Mouse (Mus musculus) neural tube, embryonic 10.5 days (tissue): ENCODE data around the gene Kazn.

Source experiments
- DNase-seq: peaks from one replicate; pipeline ENCODE4 v3.0.0-alpha.2; 2017; ENCODE audit warnings: low spot score; ENCODE audit errors: extremely low spot score

Kazn gene

DNA sequence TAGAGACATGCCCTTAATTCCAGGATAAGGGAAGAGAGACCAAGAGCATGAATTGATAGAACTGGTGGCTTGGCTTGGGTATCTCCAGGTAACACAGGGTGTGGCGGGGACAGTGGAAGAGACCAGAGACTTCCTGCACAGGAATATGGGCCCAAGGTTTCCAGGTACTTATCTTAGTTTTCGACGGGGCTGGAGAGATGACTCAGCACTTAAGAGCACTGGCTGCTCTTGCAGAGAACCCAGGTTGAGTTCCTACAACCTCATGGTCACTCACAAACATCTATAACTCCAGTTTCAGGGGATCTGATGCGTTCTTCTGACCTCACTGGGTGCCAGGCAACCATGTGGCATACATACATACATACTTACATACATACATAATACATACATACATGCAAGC, 3.0 kb upstream of the Kazn start:
- DNase-seq, result no peak

DNA sequence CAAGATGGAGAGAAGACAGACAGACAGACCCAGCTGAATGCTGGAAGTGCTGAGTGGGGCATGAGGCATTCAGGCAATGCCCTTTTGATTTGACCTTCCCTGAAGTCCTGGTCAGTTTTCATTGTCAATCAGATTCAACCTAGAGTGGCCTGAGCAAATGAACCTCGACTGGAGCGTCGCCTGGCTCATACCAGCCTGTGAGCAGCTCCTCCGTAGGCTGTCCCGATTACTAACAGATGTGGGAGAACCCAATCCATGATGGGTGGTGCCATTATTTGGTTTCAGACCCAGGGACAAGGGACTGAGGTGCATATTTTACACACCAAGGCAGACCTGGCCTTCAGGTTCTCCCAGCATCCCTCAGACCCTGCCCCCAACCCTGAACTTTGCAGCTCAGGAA, 1.7 kb upstream of the Kazn start:
- no peak for DNase-seq

DNA sequence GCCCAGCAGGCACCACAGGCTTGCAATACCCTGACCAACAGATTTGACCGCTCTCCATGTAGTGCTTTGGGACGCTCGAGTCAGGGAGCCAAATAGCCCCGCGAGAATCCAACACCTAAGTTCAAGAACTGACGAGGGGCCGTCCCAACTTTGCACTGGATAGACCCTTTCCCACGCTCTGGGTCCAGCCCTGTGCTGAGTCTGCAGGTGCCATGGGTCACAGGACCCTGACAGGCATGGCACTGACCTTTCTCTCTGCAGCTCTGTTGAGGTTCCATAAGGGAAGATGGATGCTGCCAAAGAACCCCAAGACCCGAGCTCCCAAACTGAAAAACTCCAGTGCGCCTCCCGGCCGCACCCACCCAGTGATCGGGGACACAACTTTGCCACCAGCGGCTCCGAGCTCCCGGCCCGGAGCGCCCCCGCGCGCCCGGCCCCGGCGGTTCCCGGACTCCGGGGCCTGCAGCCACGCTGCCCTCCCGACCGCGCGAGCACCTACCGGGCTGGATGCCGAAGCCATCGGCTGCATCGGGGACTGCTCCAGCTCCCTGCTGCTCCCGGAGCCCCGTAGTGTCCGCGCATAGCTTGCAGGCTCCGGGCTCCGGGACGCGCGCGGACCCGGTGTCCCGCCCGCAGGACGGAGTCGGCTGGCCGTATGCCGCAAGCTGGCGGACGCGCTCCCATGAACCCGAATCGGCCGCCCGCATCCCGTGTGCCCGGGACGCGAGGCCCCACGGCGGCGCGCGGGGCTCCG, 538 bp downstream of the Kazn start:
- DNase-seq, result peak; percentile 73

GRCm38 (mm10) chr4:142238041-142238440, 1.2 kb downstream of the Kazn start:
- no peak for DNase-seq

GRCm38 (mm10) chr4:142236681-142237080, 2.5 kb downstream of the Kazn start:
- no peak for DNase-seq

- no peak for DNase-seq
These were observed 3.8 kb downstream of the Kazn start for GRCm38 (mm10) chr4:142235426-142235825.

DNA sequence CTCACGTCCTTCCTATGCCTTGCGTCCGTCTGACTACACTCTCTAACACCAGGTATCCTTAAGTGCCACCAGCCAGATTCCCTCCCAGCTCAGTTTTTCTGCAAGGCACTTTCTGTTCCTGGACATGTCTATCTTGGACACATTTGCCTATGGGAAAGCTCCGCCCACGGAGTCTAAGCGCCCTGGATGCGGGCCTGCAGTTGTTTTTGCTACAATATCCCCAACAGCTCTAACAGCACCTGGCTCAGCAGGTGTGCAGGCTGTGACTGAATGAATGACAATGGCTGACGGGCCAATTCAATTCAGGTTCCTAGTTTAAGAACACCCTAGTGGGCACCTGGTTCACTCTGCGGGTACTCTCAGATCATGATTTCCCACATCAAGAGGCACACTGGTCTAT, 4.4 kb downstream of the Kazn start:
- no peak for DNase-seq

DNA sequence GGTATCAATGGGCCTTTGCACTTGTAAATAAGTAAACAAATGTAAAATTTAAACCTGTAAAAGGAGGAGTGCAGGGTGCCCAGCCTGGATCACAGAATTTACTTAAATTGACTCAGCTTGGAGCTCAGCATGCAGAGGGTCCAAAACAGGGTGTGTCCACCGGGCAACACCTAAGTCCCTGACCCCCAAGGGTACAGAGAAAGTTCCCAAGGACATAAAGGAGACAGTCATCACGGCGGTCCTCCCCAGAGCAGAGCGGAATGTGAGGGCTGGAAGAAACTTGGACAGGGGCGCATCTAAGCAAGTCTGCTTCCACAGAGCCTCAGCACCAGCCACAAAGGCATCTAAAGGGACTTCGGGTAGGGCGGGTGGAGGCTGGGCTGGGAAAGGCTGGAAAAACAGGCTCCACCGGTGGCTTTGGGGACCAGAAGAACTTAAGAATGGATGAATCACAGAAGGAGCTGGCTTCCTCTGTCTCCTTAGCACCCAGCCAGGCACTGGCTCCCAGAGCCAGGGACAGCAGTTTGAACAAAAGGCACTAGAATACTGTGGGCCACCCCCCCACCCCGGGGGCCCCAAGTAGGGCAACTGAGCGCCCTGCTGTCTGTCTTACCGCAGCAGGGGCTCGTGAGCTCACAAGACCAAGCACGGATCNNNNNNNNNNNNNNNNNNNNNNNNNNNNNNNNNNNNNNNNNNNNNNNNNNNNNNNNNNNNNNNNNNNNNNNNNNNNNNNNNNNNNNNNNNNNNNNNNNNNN, 10.2 kb downstream of the Kazn start:
- DNase-seq, result no peak

DNA sequence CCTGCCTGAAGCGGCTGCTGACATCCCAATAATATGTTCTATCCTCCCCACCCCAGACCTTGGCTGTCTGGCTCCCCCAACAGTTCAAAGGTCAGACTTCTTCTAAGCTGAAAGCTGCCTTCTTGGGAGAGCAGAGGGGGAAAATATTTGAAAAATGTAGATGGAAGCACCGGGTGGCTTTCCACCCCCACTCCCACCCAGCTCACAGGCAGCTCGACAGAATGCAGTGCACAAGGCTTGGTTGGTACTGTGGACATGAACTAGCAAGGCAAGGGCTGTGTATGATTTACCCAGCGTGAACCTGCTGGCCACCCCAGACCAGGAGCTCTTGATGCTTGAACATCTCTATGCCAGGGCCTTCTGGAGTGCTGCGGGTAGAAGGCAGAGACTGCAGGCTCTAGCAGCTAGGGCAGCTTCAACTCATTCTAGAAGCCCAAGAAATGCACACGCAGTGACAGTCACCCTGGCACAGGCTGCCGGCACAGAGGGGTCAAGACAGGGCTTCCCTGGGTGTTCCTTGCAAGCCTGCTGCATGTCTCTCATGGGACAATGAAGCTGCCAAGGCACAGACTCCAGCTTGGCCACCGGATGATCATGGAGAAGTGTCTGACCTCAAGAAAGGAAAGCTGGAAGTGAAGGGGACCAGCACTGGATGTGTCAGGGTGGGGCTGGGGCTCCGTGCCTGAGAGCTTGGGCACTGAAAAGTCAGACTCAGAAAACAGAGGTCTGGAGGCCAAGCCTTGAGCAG, 15.1 kb downstream of the Kazn start:
- DNase-seq, result no peak

GRCm38 (mm10) chr4:142222385-142222784, 16.8 kb downstream of the Kazn start:
- DNase-seq, result no peak

GRCm38 (mm10) chr4:142221757-142222072, 17.5 kb downstream of the Kazn start:
- no peak for DNase-seq

- peak; percentile 63 for DNase-seq
These were observed 18.0 kb downstream of the Kazn start for GRCm38 (mm10) chr4:142221025-142221756.

DNA sequence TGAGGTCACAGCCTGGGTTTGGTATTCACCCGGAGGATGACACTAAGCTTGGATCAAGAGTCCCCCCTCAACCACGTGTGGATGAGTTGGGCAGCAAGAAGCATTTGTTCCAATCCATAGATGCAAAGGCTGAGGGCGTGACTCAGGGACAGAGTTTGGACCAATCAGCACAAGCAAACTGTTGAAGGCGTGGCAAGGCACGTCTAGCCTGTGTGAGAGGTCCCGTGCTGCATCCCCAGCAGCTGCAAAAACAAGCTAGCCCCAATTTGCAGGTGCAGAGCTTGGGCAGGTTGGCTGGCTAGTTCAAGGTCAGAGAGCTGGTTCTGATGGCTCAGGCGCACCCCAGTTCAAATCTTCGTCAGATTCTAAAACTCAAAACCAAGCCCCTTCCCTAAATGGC, 20.2 kb downstream of the Kazn start:
- no peak for DNase-seq

- no peak for DNase-seq
These were observed 22.2 kb downstream of the Kazn start for GRCm38 (mm10) chr4:142217048-142217447.

DNA sequence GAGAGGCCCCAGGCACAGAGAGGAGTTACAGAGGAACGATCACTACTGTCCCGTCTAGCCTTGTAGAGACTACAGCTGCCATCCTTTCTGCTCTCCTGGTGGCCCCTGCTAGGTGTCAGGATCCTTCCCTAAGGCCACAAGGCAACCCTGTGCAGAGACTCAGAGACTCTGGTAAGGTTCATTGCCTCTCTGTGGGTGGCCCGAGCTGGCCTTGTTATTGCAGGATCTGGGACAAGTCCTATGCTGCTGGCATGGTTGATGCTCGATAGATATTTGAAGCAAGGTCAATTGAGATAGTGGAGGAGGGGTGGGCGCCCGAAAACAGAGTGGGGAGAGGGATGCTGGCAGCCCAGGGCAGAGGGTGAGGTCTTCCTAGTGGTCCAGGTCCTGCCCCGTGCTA, 23.4 kb downstream of the Kazn start:
- DNase-seq, result no peak

DNA sequence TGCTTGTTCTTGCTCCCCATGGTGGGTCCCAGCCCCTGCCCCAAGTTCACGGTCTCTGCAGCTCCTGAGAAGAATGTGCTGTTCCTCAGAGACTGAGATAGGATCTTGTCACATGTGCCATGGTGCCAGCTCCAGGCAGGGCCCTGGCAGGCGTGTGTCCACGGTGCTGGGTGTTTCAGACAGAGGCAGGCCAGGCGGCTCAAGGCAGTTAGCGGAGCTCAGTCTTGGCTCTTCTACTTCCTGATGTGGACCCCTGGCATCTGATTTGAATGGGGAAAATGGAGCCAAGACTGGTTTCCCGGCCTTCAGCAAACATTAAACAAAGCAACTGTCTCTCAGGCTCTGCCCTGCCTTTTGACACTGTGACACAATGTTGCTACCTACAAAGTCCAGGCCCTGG, 24.7 kb downstream of the Kazn start:
- DNase-seq, result no peak

GRCm38 (mm10) chr4:142212425-142212824, 26.8 kb downstream of the Kazn start:
- no peak for DNase-seq

DNA sequence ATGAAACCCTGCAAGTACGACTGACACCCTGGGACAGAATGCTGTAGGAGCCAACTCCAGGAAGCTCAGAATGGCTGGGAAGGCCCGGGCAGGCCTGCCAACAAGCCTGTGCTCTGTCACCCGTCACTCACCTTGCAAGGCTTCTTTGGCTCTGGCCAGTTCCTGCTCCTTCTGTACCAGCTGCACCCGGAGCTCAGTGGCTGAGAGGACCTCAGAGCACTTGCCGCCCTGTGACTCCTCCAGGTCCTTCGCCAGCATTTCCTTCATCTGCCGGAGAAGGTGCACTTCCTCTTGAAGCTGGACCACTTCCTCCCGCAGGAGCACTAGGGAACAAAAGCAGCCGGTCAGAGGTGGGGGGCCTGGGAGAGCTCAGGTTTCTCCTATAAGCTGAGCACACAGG, 29.3 kb downstream of the Kazn start:
- no peak for DNase-seq

GRCm38 (mm10) chr4:142209476-142209875, 29.7 kb downstream of the Kazn start:
- DNase-seq, result no peak

DNA sequence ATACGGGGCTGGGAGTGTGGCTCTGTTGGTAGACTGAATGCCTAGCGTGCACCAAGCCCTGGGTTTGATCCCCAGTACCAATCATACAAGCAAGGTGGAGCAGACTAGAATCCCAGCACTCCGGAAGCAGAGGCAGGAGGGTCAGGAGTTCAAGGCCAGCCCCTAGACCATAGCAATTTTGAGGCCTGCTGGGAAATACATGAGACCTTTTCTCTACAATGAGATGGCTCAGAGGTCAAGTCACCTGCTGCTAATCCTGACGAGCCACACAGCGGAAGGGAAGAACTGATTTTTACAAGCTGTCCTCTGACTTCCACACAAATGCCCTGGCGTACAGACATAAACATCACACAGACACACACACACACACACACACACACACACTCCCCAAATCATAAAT, 33.5 kb downstream of the Kazn start:
- DNase-seq, result no peak

DNA sequence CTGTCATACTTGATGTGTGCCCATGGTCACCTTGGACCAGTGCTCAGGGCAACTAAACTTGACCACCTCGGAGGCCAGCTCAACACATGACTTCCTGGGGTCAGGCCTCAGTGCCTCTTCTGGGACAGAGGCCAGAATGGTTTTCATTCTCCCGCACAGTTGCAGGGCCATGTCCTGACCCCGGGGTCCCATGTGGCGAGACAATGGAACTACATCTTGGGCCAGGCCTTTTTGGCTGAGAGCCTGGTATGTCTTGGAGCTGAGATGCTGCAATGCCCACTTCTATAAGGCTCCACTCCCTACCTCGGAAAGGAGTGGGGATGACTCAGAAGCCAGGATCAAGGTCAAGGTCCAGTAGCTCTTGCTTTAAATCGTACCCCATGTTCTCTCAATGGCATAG, 42.6 kb downstream of the Kazn start:
- DNase-seq, result no peak

DNA sequence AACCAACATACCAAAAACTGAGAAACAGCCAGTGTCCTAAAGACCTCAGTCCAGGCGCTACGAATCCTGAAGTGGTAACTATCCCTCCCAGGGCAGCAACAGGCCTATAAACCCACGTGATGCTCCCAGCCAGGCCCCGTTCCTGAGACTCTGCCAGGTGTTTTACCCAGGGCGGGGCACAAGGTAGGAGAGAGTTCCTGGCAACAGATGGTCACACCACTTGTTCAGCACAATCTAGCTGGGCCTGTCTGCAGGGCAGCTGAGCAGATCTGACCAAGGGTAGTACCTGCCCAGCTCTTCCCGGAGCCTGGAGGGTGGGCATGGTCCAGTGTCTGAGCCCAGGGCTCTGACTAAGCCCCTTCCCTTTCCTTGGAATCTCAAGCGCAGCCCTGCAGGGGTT, 45.4 kb downstream of the Kazn start:
- DNase-seq, result no peak
